Mouse (Mus musculus) liver, embryonic 16.5 days (tissue): Measurements from ENCODE around the gene Lmod2. TPM values are rescaled to one million over a fixed set of nuclear protein-coding genes. Genes with fewer than 3 reads are reported as not detected.
A peak's percentile ranks its signal among the peaks of the same experiment; 100 is the strongest.

ENCODE experiments used
- ATAC-seq: fragments of 200-750 bp; cut with Nextera tagmentation; 2 replicates; pipeline ENCODE4 v1.8.0; 2017; ENCODE audit warnings: low read depth, mild to moderate bottlenecking, moderate number of reproducible peaks, moderate library complexity
- H3K27ac ChIP-seq: fragments of 300-500 bp; sonication (generic); 2 replicates; pipeline ENCODE4 v1.5.1; 2014; ENCODE audit warnings: mild to moderate bottlenecking, low read length
- H3K27me3 ChIP-seq: fragments of 300-500 bp; sonication (generic); 2 replicates; pipeline ENCODE4 v1.6.1; 2014; ENCODE audit warnings: low read depth, low read length, mixed read lengths; ENCODE audit not compliant: control insufficient read depth, insufficient read depth
- H3K36me3 ChIP-seq: fragments of 300-500 bp; sonication (generic); 2 replicates; pipeline ENCODE4 v1.6.1; 2014; ENCODE audit warnings: mild to moderate bottlenecking; ENCODE audit not compliant: control insufficient read depth, insufficient read depth
- H3K4me1 ChIP-seq: fragments of 300-500 bp; sonication (generic); 2 replicates; pipeline ENCODE4 v1.6.1; 2014; ENCODE audit warnings: low read depth, low read length, mixed read lengths; ENCODE audit not compliant: control insufficient read depth
- H3K4me2 ChIP-seq: fragments of 300-500 bp; sonication (generic); 2 replicates; pipeline ENCODE4 v1.6.1; 2014; ENCODE audit warnings: low read depth, low read length, mixed read lengths
- H3K4me3 ChIP-seq: fragments of 300-500 bp; sonication (generic); 2 replicates; pipeline ENCODE4 v1.5.1; 2014; ENCODE audit warnings: low read depth, mild to moderate bottlenecking, low read length
- H3K9ac ChIP-seq: fragments of 300-500 bp; sonication (generic); 2 replicates; pipeline ENCODE4 v1.6.1; 2014; ENCODE audit warnings: low read depth, low read length
- H3K9me3 ChIP-seq: fragments of 300-500 bp; sonication (generic); replicated peaks from 2 replicates; pipeline ENCODE4 v1.6.1; 2016; ENCODE audit warnings: low read length; ENCODE audit not compliant: control insufficient read depth
- WGBS: fragments of 180-500 bp; shearing (Covaris S2); extraction: QIAGEN DNeasy Blood & Tissue Kit; methylation state at CpG from one replicate; pipeline ENCODE4 v1.1.7; 2014; ENCODE audit not compliant: insufficient replicate concordance; 5-methylcytosine and 5-hydroxymethylcytosine counted together
- polyA plus RNA-seq: library from polyadenylated mRNA; unstranded; fragments of >200 nt; fragmentation: Nextera tagmentation; extraction: Ambion mirVana; gene quantifications from 2 replicates; pipeline ENCODE4 v1.2.1, GENCODE M21; 2015

Gene Lmod2
- polyA plus RNA-seq, 1 experiment from 2014 or later: 0.31 TPM

- Histone ChIP-seq H3K9me3 (no peaks in the 10 kb centered on the region), H3K4me3 (no peak overlapping the region), H3K4me2 (no peak overlapping the region), H3K4me1 (no peaks in the 10 kb centered on the region), H3K36me3 (no peaks in the 10 kb centered on the region), H3K27me3 (no peaks in the 10 kb centered on the region), H3K9ac (no peak overlapping the region), H3K27ac (no peak overlapping the region)
- WGBS: 67% methylated on average over 11 of the region's 11 CpGs
- no peak for ATAC-seq
Observed at GRCm38 (mm10) chr6:24570278-24570677, 27.3 kb upstream of the Lmod2 start.

GRCm38 (mm10) chr6:24571126-24571525 is 26.4 kb upstream of the Lmod2 start:
- 40% methylated on average over 6 of the region's 6 CpGs for WGBS
- no peak overlapping the region for H3K9ac ChIP-seq
- no peak overlapping the region for H3K4me3 ChIP-seq
- ATAC-seq: peak; percentile 47; the same call in 1 of the 2 replicates
- no peaks in the 10 kb centered on the region for H3K27me3 ChIP-seq
- no peak overlapping the region for H3K4me2 ChIP-seq
- H3K9me3 ChIP-seq: no peaks in the 10 kb centered on the region
- no peak overlapping the region for H3K27ac ChIP-seq
- H3K36me3 ChIP-seq: no peaks in the 10 kb centered on the region
- no peaks in the 10 kb centered on the region for H3K4me1 ChIP-seq

GRCm38 (mm10) chr6:24572431-24572830 is 25.1 kb upstream of the Lmod2 start:
- no peak for ATAC-seq
- Histone ChIP-seq H3K4me1 (no peaks in the 10 kb centered on the region), H3K4me2 (no peak overlapping the region), H3K4me3 (no peak overlapping the region), H3K9ac (no peak overlapping the region), H3K27ac (no peak overlapping the region), H3K27me3 (no peaks in the 10 kb centered on the region), H3K9me3 (no peaks in the 10 kb centered on the region), H3K36me3 (no peaks in the 10 kb centered on the region)
- WGBS: 76% methylated on average over 14 of the region's 14 CpGs

- no peaks in the 10 kb centered on the region for H3K4me1 ChIP-seq
- no peak overlapping the region for H3K27ac ChIP-seq
- no peak for ATAC-seq
- no peaks in the 10 kb centered on the region for H3K36me3 ChIP-seq
- no peak overlapping the region for H3K9ac ChIP-seq
- H3K27me3 ChIP-seq: no peaks in the 10 kb centered on the region
- no peaks in the 10 kb centered on the region for H3K9me3 ChIP-seq
- H3K4me3 ChIP-seq: no peak overlapping the region
- H3K4me2 ChIP-seq: no peak overlapping the region
Observed at GRCm38 (mm10) chr6:24573319-24573718, 24.2 kb upstream of the Lmod2 start.

- 63% methylated on average over 3 of the region's 3 CpGs for WGBS
- Histone ChIP-seq H3K9me3 (no peaks in the 10 kb centered on the region), H3K4me2 (no peak overlapping the region), H3K27me3 (no peaks in the 10 kb centered on the region), H3K36me3 (no peaks in the 10 kb centered on the region), H3K4me1 (no peaks in the 10 kb centered on the region), H3K9ac (no peak overlapping the region), H3K27ac (no peak overlapping the region), H3K4me3 (no peak overlapping the region)
- ATAC-seq: no peak
Observed at GRCm38 (mm10) chr6:24583456-24583855, 14.1 kb upstream of the Lmod2 start.

- 57% methylated on average over 9 of the region's 10 CpGs for WGBS
- Histone ChIP-seq H3K4me2 (no peak overlapping the region), H3K27ac (no peak overlapping the region), H3K27me3 (no peaks in the 10 kb centered on the region), H3K4me3 (no peak overlapping the region), H3K36me3 (no peaks in the 10 kb centered on the region), H3K9me3 (no peaks in the 10 kb centered on the region), H3K4me1 (no peaks in the 10 kb centered on the region), H3K9ac (no peak overlapping the region)
- no peak for ATAC-seq
Observed at GRCm38 (mm10) chr6:24585431-24586310, 11.9 kb upstream of the Lmod2 start.

- WGBS: 32% methylated on average over 3 of the region's 3 CpGs
- no peak for ATAC-seq
- no peak overlapping the region for H3K9ac ChIP-seq
Observed at GRCm38 (mm10) chr6:24586885-24587284, 10.7 kb upstream of the Lmod2 start.

GRCm38 (mm10) chr6:24590282-24590681 is 7.3 kb upstream of the Lmod2 start:
- no peak for ATAC-seq
- H3K27ac ChIP-seq: no peak overlapping the region
- no peaks in the 10 kb centered on the region for H3K4me1 ChIP-seq
- H3K9ac ChIP-seq: no peak overlapping the region
- H3K36me3 ChIP-seq: no peaks in the 10 kb centered on the region
- no peaks in the 10 kb centered on the region for H3K27me3 ChIP-seq
- H3K4me2 ChIP-seq: no peak overlapping the region
- WGBS: 69% methylated on average over 5 of the region's 5 CpGs
- H3K4me3 ChIP-seq: no peak overlapping the region
- no peaks in the 10 kb centered on the region for H3K9me3 ChIP-seq

More at GRCm38 (mm10) chr6:24586885-24587284, 10.7 kb upstream of the Lmod2 start:
- no peak overlapping the region for H3K27ac ChIP-seq
- no peaks in the 10 kb centered on the region for H3K4me1 ChIP-seq
- H3K9me3 ChIP-seq: no peaks in the 10 kb centered on the region
- no peak overlapping the region for H3K4me3 ChIP-seq
- H3K4me2 ChIP-seq: no peak overlapping the region
- no peaks in the 10 kb centered on the region for H3K27me3 ChIP-seq
- no peaks in the 10 kb centered on the region for H3K36me3 ChIP-seq

- Histone ChIP-seq H3K4me1 (no peaks in the 10 kb centered on the region), H3K9me3 (no peaks in the 10 kb centered on the region), H3K36me3 (no peaks in the 10 kb centered on the region), H3K27ac (no peak overlapping the region), H3K9ac (no peak overlapping the region), H3K4me3 (no peak overlapping the region), H3K4me2 (no peak overlapping the region), H3K27me3 (no peaks in the 10 kb centered on the region)
- 48% methylated on average over 10 of the region's 10 CpGs for WGBS
- ATAC-seq: no peak
Observed at GRCm38 (mm10) chr6:24591525-24592218, 5.9 kb upstream of the Lmod2 start.
